8 mouse cellular contexts compared by ENCODE assay signal in genomic region chr10:80141786-80142529, GRCm38 (mm10). TPM values are rescaled to one million over a fixed set of nuclear protein-coding genes. Genes with fewer than 3 reads are reported as not detected.
DNase-seq lines count a peak whose midpoint lies in the region; ATAC-seq and TF ChIP-seq lines count a peak whose summit lies in the region.

No protein-coding gene starts in this region.

- peak; percentile 99 for DNase-seq in adipocyte (ENCODE audit: low spot score)
- DNase-seq in gastrocnemius, adult 2 months: peak; percentile 96
- peak; percentile 89 to 94 for DNase-seq in left cerebral cortex, adult 2 months (ENCODE audit: extremely low spot score in 1 of 2, low spot score in 2 of 2)
- peak; percentile 97 to 98 for DNase-seq in right cerebral cortex, postnatal 10 days (ENCODE audit: low spot score in 2 of 2)
- DNase-seq in urinary bladder, postnatal 14 days (ENCODE audit: low spot score): peak; percentile 97

- H3K27ac ChIP-seq in gastrocnemius, adult 2 months: peak overlapping the region; percentile 98
- peak overlapping the region; percentile 85 for H3K27ac ChIP-seq in hindbrain, embryonic 16.5 days (ENCODE audit: low read depth, low read length)
- peak overlapping the region; percentile 96 for H3K27ac ChIP-seq in left cerebral cortex, adult 2 months

- peak overlapping the region; percentile 95 for H3K4me3 ChIP-seq in gastrocnemius, adult 2 months
- peak overlapping the region; percentile 72 for H3K4me3 ChIP-seq in hindbrain, embryonic 16.5 days (ENCODE audit: low read length)
- H3K4me3 ChIP-seq in left cerebral cortex, adult 2 months: peak overlapping the region; percentile 68

- intact Hi-C loops in gastrocnemius, adult 2 months (cut with DNase I): loop anchor here (1.0 to 2.0 kb wide), 2 partner anchors 27 to 155 kb away; partner anchors contain the start of gene Stk11
- intact Hi-C loops in left cerebral cortex, adult 2 months (cut with DNase I): no loop called here

- H3K9ac ChIP-seq in hindbrain, embryonic 16.5 days (ENCODE audit: low read depth, low read length): peak overlapping the region; percentile 88

- peaks cover 34% of the 10 kb centered on the region for H3K4me1 ChIP-seq in hindbrain, embryonic 16.5 days (ENCODE audit: control insufficient read depth, insufficient read depth, low read depth, low read length)

- TF ChIP-seq CTCF in gastrocnemius, adult 2 months (IDR thresholded peaks at IDR 0.05): no peak
- TF ChIP-seq CTCF in left cerebral cortex, adult 2 months (IDR thresholded peaks at IDR 0.05): no peak

- no peaks in the 10 kb centered on the region for H3K27me3 ChIP-seq in hindbrain, embryonic 16.5 days (replicated peaks; ENCODE audit: control insufficient read depth, insufficient read depth, low read length)

- ATAC-seq in common myeloid progenitor, adult 5-6 weeks (replicated peaks; ENCODE audit: low read depth, poor library complexity, severe bottlenecking): peak; percentile 71
- ATAC-seq in hindbrain, embryonic 16.5 days: peak; percentile 86
- peak; percentile 74 for ATAC-seq in megakaryocyte, adult 5-6 weeks (ENCODE audit: poor library complexity, severe bottlenecking)

- peak overlapping the region; percentile 61 for H3K4me2 ChIP-seq in hindbrain, embryonic 16.5 days (ENCODE audit: low read length)

- no peaks in the 10 kb centered on the region for H3K9me3 ChIP-seq in hindbrain, embryonic 16.5 days (ENCODE audit: control insufficient read depth, low read length)

- under 1% methylated on average over 41 of the region's 43 CpGs for WGBS in hindbrain, embryonic 16.5 days

- peaks cover 14% of the 10 kb centered on the region; the same call in 1 of the 2 replicates for H3K36me3 ChIP-seq in hindbrain, embryonic 16.5 days (ENCODE audit: control insufficient read depth, insufficient read depth, low read length)

RNA-seq across cellular contexts. Expression of gene Cbarp, which starts 1.3 kb away (rescaled TPM):
- 0.41 and 0.73 TPM in 2 replicates for total RNA-seq in common myeloid progenitor, adult 5-6 weeks (2017)
- 1 to 10 TPM; 1.8 to 2.3 TPM for total RNA-seq in gastrocnemius, adult 2 months (2021)
- 98.8 and 130 TPM in 2 replicates for polyA plus RNA-seq in hindbrain, embryonic 16.5 days (2015; fragmentation: Nextera tagmentation; extraction: Ambion mirVana)
- total RNA-seq in left cerebral cortex, adult 2 months (2021): 100 to 1,000 TPM; 431 to 456 TPM
- total RNA-seq in megakaryocyte, adult 5-6 weeks (2015): 1.6 and 2.2 TPM in 2 replicates
- 1.4 TPM in 1 of 2 replicates, not detected in the other for total RNA-seq in megakaryocyte, adult 5-6 weeks (2017)

RNA-seq across cellular contexts. Expression of gene Atp5d, which starts 3.5 kb away (rescaled TPM):
- 52.3 and 60.0 TPM in 2 replicates for total RNA-seq in common myeloid progenitor, adult 5-6 weeks (2017)
- 100 to 1,000 TPM; 535 to 725 TPM for total RNA-seq in gastrocnemius, adult 2 months (2021)
- 554 and 581 TPM in 2 replicates for polyA plus RNA-seq in hindbrain, embryonic 16.5 days (2015; fragmentation: Nextera tagmentation; extraction: Ambion mirVana)
- total RNA-seq in left cerebral cortex, adult 2 months (2021): 100 to 1,000 TPM; 356 to 366 TPM
- 161 and 162 TPM in 2 replicates for total RNA-seq in megakaryocyte, adult 5-6 weeks (2015)
- 31.0 and 34.7 TPM in 2 replicates for total RNA-seq in megakaryocyte, adult 5-6 weeks (2017)

RNA-seq across cellular contexts. Expression of gene Midn, which starts 6.1 kb away (rescaled TPM):
- total RNA-seq in common myeloid progenitor, adult 5-6 weeks (2017): 15.8 and 18.4 TPM in 2 replicates
- 10 to 100 TPM; 34.3 to 39.8 TPM for total RNA-seq in gastrocnemius, adult 2 months (2021)
- polyA plus RNA-seq in hindbrain, embryonic 16.5 days (2015; fragmentation: Nextera tagmentation; extraction: Ambion mirVana): 16.0 and 16.1 TPM in 2 replicates
- total RNA-seq in left cerebral cortex, adult 2 months (2021): 100 to 1,000 TPM in 1 of 2 experiments, 10 to 100 TPM in 1; 80.7 to 127 TPM
- total RNA-seq in megakaryocyte, adult 5-6 weeks (2015): 29.5 and 29.6 TPM in 2 replicates
- 22.4 and 36.1 TPM in 2 replicates for total RNA-seq in megakaryocyte, adult 5-6 weeks (2017)

RNA-seq across cellular contexts. Expression of gene Cirbp, which starts 23.8 kb away (rescaled TPM):
- 60.0 and 65.6 TPM in 2 replicates for total RNA-seq in common myeloid progenitor, adult 5-6 weeks (2017)
- total RNA-seq in gastrocnemius, adult 2 months (2021): 10 to 100 TPM; 22.1 to 30.7 TPM
- polyA plus RNA-seq in hindbrain, embryonic 16.5 days (2015; fragmentation: Nextera tagmentation; extraction: Ambion mirVana): 288 and 311 TPM in 2 replicates
- total RNA-seq in left cerebral cortex, adult 2 months (2021): 10 to 100 TPM; 75.8 to 93.0 TPM
- total RNA-seq in megakaryocyte, adult 5-6 weeks (2015): 11.7 and 13.8 TPM in 2 replicates
- 29.3 and 32.1 TPM in 2 replicates for total RNA-seq in megakaryocyte, adult 5-6 weeks (2017)

RNA-seq across cellular contexts. Expression of gene Stk11, which starts 26.4 kb away (rescaled TPM):
- total RNA-seq in common myeloid progenitor, adult 5-6 weeks (2017): 102 and 139 TPM in 2 replicates
- total RNA-seq in gastrocnemius, adult 2 months (2021): 100 to 1,000 TPM; 144 to 153 TPM
- polyA plus RNA-seq in hindbrain, embryonic 16.5 days (2015; fragmentation: Nextera tagmentation; extraction: Ambion mirVana): 17.7 and 18.3 TPM in 2 replicates
- 100 to 1,000 TPM; 102 to 106 TPM for total RNA-seq in left cerebral cortex, adult 2 months (2021)
- total RNA-seq in megakaryocyte, adult 5-6 weeks (2015): 58.0 and 60.7 TPM in 2 replicates
- total RNA-seq in megakaryocyte, adult 5-6 weeks (2017): 142 and 146 TPM in 2 replicates

Comparison
In these comparisons a context has a peak if more than half of its experiments do, and no peak if none do; other contexts are left out.
1. Peak in every context shown above with its lines: DNase-seq, ATAC-seq, H3K4me3 ChIP-seq and H3K27ac ChIP-seq.
2. RNA of gene Cbarp, which starts 1.3 kb away (total RNA-seq): 431 to 456 TPM in left cerebral cortex, adult 2 months; 1.8 to 2.3 TPM in gastrocnemius, adult 2 months, 1.4 to 2.2 TPM in megakaryocyte, adult 5-6 weeks and 0.41 to 0.73 TPM in common myeloid progenitor, adult 5-6 weeks; every median in the first group is over 100 times any median in the second.